Mouse (Mus musculus): ENCODE results near the gene Slc9a4. TPM values are rescaled to one million over a fixed set of nuclear protein-coding genes. Genes with fewer than 3 reads are reported as not detected.

The Slc9a4 gene
- 0.32 and 1.0 TPM in 2 replicates for polyA plus RNA-seq (2012; rRNA removed; ENCODE audit: low replicate concordance)

GRCm38 (mm10) chr1:40579784-40580183 is at the start of gene Slc9a4:
Slc9a4 (plus strand) TSS chr1:40580081.

Other genes starting within 250 kb of the Slc9a4 start
- gene Il1rl1, start 150.5 kb upstream of the Slc9a4 start, polyA plus RNA-seq (2012; rRNA removed; ENCODE audit: low replicate concordance), result 1.5 and 3.5 TPM in 2 replicates
- gene Il18r1, start 114.5 kb upstream of the Slc9a4 start, polyA plus RNA-seq (2012; rRNA removed; ENCODE audit: low replicate concordance), result 2.1 and 4.0 TPM in 2 replicates
- 0.66 and 1.1 TPM in 2 replicates for gene Il18rap, start 64.7 kb upstream of the Slc9a4 start, polyA plus RNA-seq (2012; rRNA removed; ENCODE audit: low replicate concordance)
- gene Slc9a2, start 100.5 kb downstream of the Slc9a4 start, polyA plus RNA-seq (2012; rRNA removed; ENCODE audit: low replicate concordance), result 0.70 and 4.7 TPM in 2 replicates
- 2.4 and 3.5 TPM in 2 replicates for gene Mfsd9, start 210.6 kb downstream of the Slc9a4 start, polyA plus RNA-seq (2012; rRNA removed; ENCODE audit: low replicate concordance)
- 7.9 and 51.7 TPM in 2 replicates for gene Tmem182, start 225.5 kb downstream of the Slc9a4 start, polyA plus RNA-seq (2012; rRNA removed; ENCODE audit: low replicate concordance)